Mouse (Mus musculus): ENCODE data around the gene Tsen2. TPM values are rescaled to one million over a fixed set of nuclear protein-coding genes. Genes with fewer than 3 reads are reported as not detected.

Gene Tsen2
- polyA plus RNA-seq, 1 experiment from 2014 or later = 19.4 TPM

DNA sequence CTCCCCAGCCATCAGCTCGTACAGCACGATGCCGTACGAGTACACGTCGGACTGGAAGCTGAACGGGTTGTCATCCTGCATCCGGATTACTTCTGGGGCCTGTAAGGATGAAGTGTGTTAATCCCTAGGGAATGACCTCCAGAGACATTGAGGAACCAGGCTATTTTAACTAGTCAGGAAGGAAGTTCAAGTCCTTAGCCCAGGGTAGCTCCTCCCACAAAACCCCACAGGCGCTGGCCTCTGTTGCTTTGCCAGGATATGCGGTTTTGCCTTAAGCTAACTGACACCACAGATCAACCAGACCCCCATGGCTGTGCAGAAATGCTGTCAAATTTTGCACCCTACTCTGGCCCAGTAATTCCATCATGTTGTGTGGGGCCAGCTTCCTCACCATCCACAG lies 75.4 kb downstream of the Tsen2 start:
- Histone ChIP-seq H3K9ac (ENCODE audit: low read depth, low read length) (no peak overlapping the region), H3K9me3 (replicated peaks; ENCODE audit: control insufficient read depth, low read length) (no peaks in the 10 kb centered on the region), H3K4me3 (ENCODE audit: low read depth, low read length) (no peak overlapping the region), H3K27me3 (ENCODE audit: control insufficient read depth, insufficient read depth, low read length) (no peaks in the 10 kb centered on the region), H3K4me1 (ENCODE audit: control insufficient read depth, insufficient read depth, low read length) (no peaks in the 10 kb centered on the region), H3K36me3 (ENCODE audit: control insufficient read depth, insufficient read depth, low read length) (peaks cover 40% of the 10 kb centered on the region), H3K4me2 (no peak overlapping the region), H3K27ac (ENCODE audit: low read depth, low read length) (no peak overlapping the region)
- no peak for ATAC-seq (replicated peaks; ENCODE audit: insufficient number of reproducible peaks, low FRiP score, low TSS enrichment)
- 87% methylated on average over 10 of the region's 10 CpGs for WGBS (ENCODE audit: insufficient replicate concordance)

DNA sequence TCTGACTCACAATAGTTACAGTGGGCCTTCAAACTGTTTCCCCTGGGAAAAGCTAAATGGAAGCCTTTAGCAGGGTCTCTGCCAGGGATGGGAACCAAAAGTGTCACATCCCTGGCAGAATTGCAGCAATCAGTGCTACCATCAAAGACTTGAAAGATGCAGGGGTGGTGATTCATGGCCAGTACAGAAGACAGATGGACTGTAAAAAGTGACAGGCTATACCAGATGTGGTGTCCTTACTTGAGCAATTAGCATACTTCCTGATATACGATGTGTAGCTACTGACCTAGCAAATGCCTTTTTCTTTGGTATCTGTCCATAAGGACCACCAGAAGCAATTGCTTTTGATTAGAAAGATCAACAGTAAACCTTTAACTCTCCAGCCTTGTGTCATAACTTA lies 76.5 kb downstream of the Tsen2 start:
- H3K27me3 ChIP-seq (ENCODE audit: control insufficient read depth, insufficient read depth, low read length) = no peaks in the 10 kb centered on the region
- H3K9me3 ChIP-seq (replicated peaks; ENCODE audit: control insufficient read depth, low read length) = no peaks in the 10 kb centered on the region
- peaks cover 39% of the 10 kb centered on the region for H3K36me3 ChIP-seq (ENCODE audit: control insufficient read depth, insufficient read depth, low read length)
- no peak overlapping the region for H3K4me3 ChIP-seq (ENCODE audit: low read depth, low read length)
- no peak overlapping the region for H3K27ac ChIP-seq (ENCODE audit: low read depth, low read length)
- ATAC-seq (replicated peaks; ENCODE audit: insufficient number of reproducible peaks, low FRiP score, low TSS enrichment) = no peak
- no peak overlapping the region for H3K9ac ChIP-seq (ENCODE audit: low read depth, low read length)
- 77% methylated on average over 1 of the region's 1 CpGs for WGBS (ENCODE audit: insufficient replicate concordance)
- H3K4me1 ChIP-seq (ENCODE audit: control insufficient read depth, insufficient read depth, low read length) = no peaks in the 10 kb centered on the region
- H3K4me2 ChIP-seq = no peak overlapping the region

DNA sequence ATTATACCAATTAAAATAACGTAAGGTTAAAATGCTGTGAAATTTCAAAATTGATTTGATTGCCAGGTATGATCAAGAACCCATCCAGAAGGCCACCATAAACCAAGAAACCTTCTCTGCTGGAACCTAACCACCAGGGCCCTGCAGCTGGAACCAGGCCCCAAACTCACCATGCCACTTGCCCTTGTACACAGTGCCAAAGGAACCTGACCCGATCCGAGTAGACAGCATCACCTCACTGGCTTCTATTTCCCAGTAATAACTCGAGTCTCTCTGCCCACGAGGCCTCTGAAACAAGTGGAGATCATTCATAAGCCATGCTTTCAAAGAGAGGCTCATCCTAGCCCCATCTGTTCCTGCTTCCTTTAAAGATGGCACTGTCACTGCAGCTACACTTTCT lies 81.7 kb downstream of the Tsen2 start:
- no peak overlapping the region for H3K9ac ChIP-seq (ENCODE audit: low read depth, low read length)
- no peaks in the 10 kb centered on the region for H3K4me1 ChIP-seq (ENCODE audit: control insufficient read depth, insufficient read depth, low read length)
- no peaks in the 10 kb centered on the region for H3K27me3 ChIP-seq (ENCODE audit: control insufficient read depth, insufficient read depth, low read length)
- no peak for ATAC-seq (replicated peaks; ENCODE audit: insufficient number of reproducible peaks, low FRiP score, low TSS enrichment)
- WGBS (ENCODE audit: insufficient replicate concordance) = 95% methylated on average over 5 of the region's 5 CpGs
- H3K9me3 ChIP-seq (replicated peaks; ENCODE audit: control insufficient read depth, low read length) = no peaks in the 10 kb centered on the region
- H3K27ac ChIP-seq (ENCODE audit: low read depth, low read length) = no peak overlapping the region
- no peak overlapping the region for H3K4me3 ChIP-seq (ENCODE audit: low read depth, low read length)
- no peak overlapping the region for H3K4me2 ChIP-seq
- H3K36me3 ChIP-seq (ENCODE audit: control insufficient read depth, insufficient read depth, low read length) = peaks cover 28% of the 10 kb centered on the region

Other genes with a start within 250 kb of the Tsen2 start
- 0.69 and 1.3 TPM in 2 replicates for gene Pparg, start 183.7 kb upstream of the Tsen2 start, polyA plus RNA-seq (2014; fragmentation: Nextera tagmentation; extraction: Ambion mirVana)
- 0.08 and 0.21 TPM in 2 replicates for gene Mkrn2os, start 47.9 kb downstream of the Tsen2 start, polyA plus RNA-seq (2014; fragmentation: Nextera tagmentation; extraction: Ambion mirVana)
- 19.1 and 24.0 TPM in 2 replicates for gene Mkrn2, start 57.2 kb downstream of the Tsen2 start, polyA plus RNA-seq (2014; fragmentation: Nextera tagmentation; extraction: Ambion mirVana)
- 96.3 and 107 TPM in 2 replicates for gene Raf1, start 132.0 kb downstream of the Tsen2 start, polyA plus RNA-seq (2014; fragmentation: Nextera tagmentation; extraction: Ambion mirVana)
- 4.2 and 4.4 TPM in 2 replicates for gene Tmem40, start 217.7 kb downstream of the Tsen2 start, polyA plus RNA-seq (2014; fragmentation: Nextera tagmentation; extraction: Ambion mirVana)
- gene Cand2, start 229.9 kb downstream of the Tsen2 start, polyA plus RNA-seq (2014; fragmentation: Nextera tagmentation; extraction: Ambion mirVana) = 38.8 and 50.8 TPM in 2 replicates